Mouse (Mus musculus): ENCODE results near the gene Svs6. TPM values are rescaled to one million over a fixed set of nuclear protein-coding genes. Genes with fewer than 3 reads are reported as not detected.

The Svs6 gene
- total RNA-seq (2023) = not detected

DNA sequence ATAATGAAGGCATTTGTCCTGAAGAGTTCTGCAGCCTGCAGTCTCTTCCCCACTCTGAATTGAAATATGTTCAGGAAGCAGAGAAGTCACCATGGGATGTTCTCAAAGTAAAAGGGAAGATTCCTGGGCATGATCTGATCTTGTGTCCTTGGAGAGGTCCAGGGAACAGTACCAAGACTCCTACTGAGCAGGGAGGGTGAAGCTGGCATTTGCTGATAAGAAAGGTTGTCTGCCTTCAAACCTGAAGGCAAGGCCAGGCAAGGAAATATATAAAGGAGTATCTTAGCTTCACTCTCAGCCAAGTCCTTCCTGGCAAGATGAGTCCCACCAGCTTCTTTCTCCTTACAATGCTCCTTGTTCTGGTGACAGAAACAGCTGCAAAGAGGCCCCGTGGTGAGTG is at the start of gene Svs6:
Svs6 (plus strand) TSS at position 301 of the 400 bp plus-strand sequence.

DNA sequence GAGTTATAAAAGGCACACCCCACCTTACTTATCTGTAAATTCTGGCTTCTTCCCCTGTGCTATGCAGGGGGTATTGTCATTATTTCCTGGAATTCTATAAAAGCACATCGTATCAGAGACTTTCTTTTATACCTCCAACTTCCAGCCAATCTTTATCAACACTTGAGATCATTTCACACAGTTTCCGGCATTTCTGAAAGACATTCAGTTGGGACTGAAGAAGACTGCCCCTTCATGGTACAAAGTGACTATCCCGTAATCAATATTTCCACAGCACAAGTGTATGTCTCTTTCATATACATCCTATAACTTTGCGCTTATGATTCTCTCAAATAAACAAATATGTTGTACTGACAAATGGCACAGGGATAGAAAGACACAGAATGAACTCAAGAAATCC is 38.2 kb upstream of the Svs6 start, which contains the start of gene Svs4:
Svs4 (minus strand) TSS at position 101 of the 400 bp plus-strand sequence.

DNA sequence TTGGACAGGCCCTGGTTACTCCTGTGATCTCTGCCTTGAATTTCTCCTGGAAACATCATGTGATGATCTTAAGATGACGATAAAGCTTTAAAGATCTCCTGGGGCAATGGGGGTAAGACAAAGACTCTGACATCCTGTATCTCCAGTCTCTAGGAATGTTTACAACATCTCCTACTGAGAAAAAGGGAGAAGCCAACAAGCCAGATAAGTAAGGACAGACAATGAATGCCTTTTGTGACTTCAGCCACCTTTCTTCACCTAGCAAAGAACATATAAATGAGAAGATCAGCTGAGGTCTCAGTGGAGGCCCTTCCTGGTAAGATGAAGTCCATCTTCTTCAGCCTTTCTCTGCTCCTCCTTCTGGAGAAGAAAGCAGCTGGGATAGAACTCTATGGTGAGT is 27.6 kb upstream of the Svs6 start, which contains the start of gene Svs3a:
Svs3a (plus strand) TSS at position 301 of the 400 bp plus-strand sequence.

DNA sequence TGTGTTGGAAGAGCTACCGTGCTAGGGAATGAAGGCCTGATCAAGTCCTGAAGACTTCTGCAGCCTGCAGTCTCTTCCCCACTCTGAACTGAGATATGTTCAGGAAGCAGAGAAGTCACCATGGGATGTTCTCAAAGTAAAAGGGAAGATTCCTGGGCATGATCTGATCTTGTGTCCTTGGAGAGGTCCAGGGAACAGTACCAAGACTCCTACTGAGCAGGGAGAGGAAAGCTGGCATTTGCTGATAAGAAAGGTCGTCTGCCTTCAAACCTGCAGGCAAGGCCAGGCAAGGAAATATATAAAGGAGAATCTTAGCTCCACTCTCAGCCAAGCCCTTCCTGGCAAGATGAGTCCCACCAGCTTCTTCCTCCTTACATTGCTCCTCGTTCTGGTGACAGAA is 15.9 kb downstream of the Svs6 start, which contains the start of gene Svs5:
Svs5 (plus strand) TSS at position 301 of the 400 bp plus-strand sequence.

Other genes with a start within 250 kb of the Svs6 start
- gene Stk4, start 246.4 kb upstream of the Svs6 start, total RNA-seq (2023) = 100 to 1,000 TPM; 135 to 141 TPM
- 10 to 100 TPM; 62.5 to 62.7 TPM for gene Tomm34, start 245.6 kb upstream of the Svs6 start, total RNA-seq (2023)
- gene Kcns1, start 145.6 kb upstream of the Svs6 start, total RNA-seq (2023) = not detected
- gene Wfdc5, start 134.0 kb upstream of the Svs6 start, total RNA-seq (2023) = not detected
- gene Wfdc12, start 126.1 kb upstream of the Svs6 start, total RNA-seq (2023) = not detected
- gene Wfdc15a, start 116.6 kb upstream of the Svs6 start, total RNA-seq (2023) = not detected
- gene Wfdc15b, start 95.1 kb upstream of the Svs6 start, total RNA-seq (2023) = not detected
- not detected for gene Svs2, start 78.3 kb upstream of the Svs6 start, total RNA-seq (2023)
- gene Svs3b, start 60.1 kb upstream of the Svs6 start, total RNA-seq (2023) = not detected
- gene Svs4, start 38.3 kb upstream of the Svs6 start, total RNA-seq (2023) = not detected
- gene Svs3a, start 27.5 kb upstream of the Svs6 start, total RNA-seq (2023) = not detected
- gene Svs5, start 16.0 kb downstream of the Svs6 start, total RNA-seq (2023) = not detected
- gene Slpi, start 72.3 kb downstream of the Svs6 start, total RNA-seq (2023) = 100 to 1,000 TPM; 227 to 229 TPM
- gene Rbpjl, start 86.4 kb downstream of the Svs6 start, total RNA-seq (2023) = not detected
- gene Matn4, start 88.4 kb downstream of the Svs6 start, total RNA-seq (2023) = not detected
- gene Sdc4, start 127.1 kb downstream of the Svs6 start, total RNA-seq (2023) = 10 to 100 TPM; 13.2 to 13.8 TPM
- gene Sys1, start 140.2 kb downstream of the Svs6 start, total RNA-seq (2023) = 10 to 100 TPM; 35.5 to 36.0 TPM
- gene Gm20458, start 144.2 kb downstream of the Svs6 start, total RNA-seq (2023) = 10 to 100 TPM; 10.9 to 12.8 TPM
- gene Trp53tg5, start 157.0 kb downstream of the Svs6 start, total RNA-seq (2023) = not detected
- gene Dbndd2, start 169.4 kb downstream of the Svs6 start, total RNA-seq (2023) = 10 to 100 TPM; 11.1 to 19.7 TPM
- 10 to 100 TPM; 74.5 to 76.9 TPM for gene Pigt, start 180.8 kb downstream of the Svs6 start, total RNA-seq (2023)
- gene Wfdc2, start 245.7 kb downstream of the Svs6 start, total RNA-seq (2023) = not detected

Measured in monocyte, adult 59 days (primary cell).